Mouse (Mus musculus) cerebellum, postnatal 10 days (tissue): Measurements from ENCODE around the gene Rab11fip5.
A peak's percentile ranks its signal among the peaks of the same experiment; 100 is the strongest.

Experiments used
- DNase-seq, 2 experiments: peaks; one replicate each; pipeline ENCODE4 v3.0.0; 2021; ENCODE audit warnings: mixed read lengths in 2 of 2

Rab11fip5 gene

GRCm38 (mm10) chr6:85344929-85345328 is 29.5 kb downstream of the Rab11fip5 start:
- peak; percentile 39 to 57 for DNase-seq

DNA sequence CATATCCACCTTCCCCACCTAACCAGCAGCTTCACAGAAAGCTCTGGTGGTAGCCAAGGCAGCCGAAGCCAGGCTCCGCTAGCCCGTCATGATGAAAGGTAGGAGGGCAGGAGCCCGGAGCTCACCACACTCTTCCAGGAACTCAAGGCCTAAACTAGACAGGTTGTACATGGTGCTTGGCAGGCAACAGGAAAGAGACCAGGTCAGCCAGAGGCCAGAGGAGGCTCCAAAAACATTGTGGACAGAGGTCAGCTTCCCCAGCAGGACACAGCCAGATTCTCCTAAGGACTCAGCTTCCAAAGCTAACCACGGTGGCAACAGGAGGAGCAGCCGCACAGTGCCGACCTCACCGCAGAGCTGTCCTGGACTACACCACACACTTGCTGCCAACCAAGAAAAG is 31.4 kb downstream of the Rab11fip5 start:
- DNase-seq, result no peak

DNA sequence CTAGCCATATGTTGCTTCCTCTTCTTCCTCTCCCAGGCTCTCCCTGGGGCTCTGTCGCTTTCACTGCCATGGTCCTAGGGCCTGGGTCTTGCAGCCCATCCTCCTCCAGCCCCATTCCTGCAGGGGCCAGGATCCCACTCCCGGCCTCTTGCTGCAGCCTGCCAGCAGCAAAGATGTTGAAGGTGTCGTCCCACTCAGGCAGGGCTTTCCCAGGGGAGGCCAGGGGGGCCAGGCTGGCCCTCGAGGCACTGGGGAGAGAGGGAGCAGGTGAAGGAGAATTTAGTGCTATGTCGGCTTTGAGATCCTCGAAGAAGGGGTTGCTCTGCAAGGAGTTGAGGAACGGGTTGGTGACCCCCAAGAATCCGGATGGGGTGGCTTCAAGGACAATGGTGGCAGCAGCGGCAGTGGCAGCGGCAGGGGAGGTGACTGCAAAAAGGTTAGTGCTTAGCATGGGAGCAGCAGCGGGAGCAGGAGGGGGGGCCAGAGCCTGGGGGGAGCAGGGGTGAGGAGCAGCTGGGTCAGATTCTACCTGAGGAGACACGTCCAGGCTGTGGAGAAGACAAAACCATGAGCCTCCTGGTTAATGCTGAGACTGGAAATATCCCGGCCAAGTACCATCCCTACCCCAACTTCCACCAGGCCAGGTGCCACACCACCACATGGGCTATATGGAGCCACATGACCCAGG is 32.5 kb downstream of the Rab11fip5 start:
- no peak for DNase-seq

- DNase-seq, result no peak
These were observed 34.2 kb downstream of the Rab11fip5 start for GRCm38 (mm10) chr6:85340184-85340583.

GRCm38 (mm10) chr6:85339273-85339901 is 35.0 kb downstream of the Rab11fip5 start:
- DNase-seq, result peak; percentile 82 to 85

- no peak for DNase-seq
These were observed 37.5 kb downstream of the Rab11fip5 start for GRCm38 (mm10) chr6:85336944-85337343.

GRCm38 (mm10) chr6:85335352-85335751 is 39.1 kb downstream of the Rab11fip5 start:
- DNase-seq, result no peak

DNA sequence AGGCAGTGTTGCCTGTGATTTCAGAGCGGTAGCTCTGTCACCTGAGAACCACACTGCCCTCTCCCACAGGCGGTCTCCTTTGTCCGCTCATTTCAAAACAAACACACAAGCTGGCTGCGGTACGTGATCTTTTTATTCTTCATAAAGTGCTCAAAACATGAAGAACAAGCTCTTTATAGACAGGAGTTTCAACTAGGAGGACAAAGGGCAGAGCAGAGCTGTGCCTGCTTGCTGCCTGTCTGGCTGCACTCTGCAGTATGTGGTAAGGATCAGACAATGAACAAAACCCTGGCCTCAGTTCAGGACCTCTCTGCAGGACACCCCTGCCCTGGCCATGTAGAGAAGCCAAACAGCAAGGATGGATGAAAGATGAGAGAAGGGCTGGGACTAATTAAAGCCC is 39.6 kb downstream of the Rab11fip5 start:
- no peak for DNase-seq

- no peak for DNase-seq
These were observed 40.2 kb downstream of the Rab11fip5 start for GRCm38 (mm10) chr6:85334251-85334650.

DNA sequence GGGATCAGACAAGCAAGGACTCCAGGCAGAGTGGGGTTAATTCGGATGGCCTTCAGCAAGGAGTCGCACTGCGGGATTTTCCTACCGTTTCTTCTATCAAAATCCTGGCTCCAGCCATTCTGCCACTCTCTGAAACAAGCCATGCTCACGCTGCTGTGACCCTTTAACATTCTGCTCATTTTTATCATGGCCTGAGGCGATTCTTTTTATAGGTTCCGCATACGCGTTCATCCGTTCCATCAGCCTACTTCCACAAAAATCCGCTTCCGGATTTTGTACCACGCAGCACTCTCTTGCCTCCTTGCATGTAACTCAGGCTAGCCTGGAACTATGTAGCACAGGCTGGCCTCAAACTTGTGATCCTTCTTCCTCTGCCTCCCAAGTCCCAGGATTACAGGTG is 40.7 kb downstream of the Rab11fip5 start:
- peak in 1 of 2 experiments; percentile 45 for DNase-seq

GRCm38 (mm10) chr6:85333000-85333669 is 41.3 kb downstream of the Rab11fip5 start, which contains the start of gene Sfxn5:
Gene Sfxn5 (minus strand): TSS chr6:85333422.
- peak; percentile 99 for DNase-seq

- DNase-seq, result no peak
These were observed 42.0 kb downstream of the Rab11fip5 start for GRCm38 (mm10) chr6:85332351-85332999.

DNA sequence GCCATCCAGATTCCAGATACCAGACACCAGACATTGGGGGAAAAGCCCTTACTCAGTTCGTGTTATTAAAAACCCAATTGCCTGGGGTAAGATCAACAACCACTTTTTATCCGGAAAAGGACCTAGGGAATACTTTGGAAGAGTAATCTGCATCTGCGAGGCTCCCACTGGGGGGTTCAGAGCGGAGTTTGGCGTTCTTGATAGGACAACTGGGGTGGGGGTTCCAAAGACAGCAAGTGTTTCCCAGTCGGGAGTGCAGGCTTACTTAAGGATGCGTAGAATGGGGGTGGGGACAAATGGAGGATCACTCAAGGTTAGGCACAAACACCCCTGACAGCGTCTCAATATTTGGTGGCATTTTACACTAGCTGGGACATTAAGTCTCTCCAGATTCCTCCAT is 42.7 kb downstream of the Rab11fip5 start:
- DNase-seq, result peak in 1 of 2 experiments; percentile 45

GRCm38 (mm10) chr6:85331221-85331735 is 43.2 kb downstream of the Rab11fip5 start:
- DNase-seq, result peak; percentile 71 to 77

DNA sequence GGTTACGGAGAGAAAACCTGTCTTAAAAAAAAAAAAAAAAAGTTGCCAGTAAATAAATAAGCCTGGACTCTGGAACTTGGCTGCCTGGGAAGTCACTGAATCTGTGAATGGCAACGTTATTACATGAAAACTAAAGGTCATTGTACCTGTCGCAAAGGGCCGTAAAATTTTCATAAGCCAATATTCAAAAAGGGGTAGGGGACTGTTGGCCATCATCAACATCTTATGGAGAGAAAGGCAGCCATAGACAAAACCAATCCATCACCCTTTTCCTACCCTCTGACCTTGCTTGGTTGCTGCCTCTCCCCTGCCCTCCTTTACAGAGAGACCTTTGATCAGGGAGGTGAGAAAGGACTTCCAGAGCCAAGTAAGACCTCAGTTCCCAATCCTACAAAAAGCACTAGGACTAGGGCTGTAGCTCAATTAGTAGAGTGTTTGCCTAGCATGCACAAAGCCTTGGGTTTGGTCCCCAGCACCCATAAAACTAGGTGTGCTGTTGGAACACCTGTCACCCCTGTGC is 44.7 kb downstream of the Rab11fip5 start:
- DNase-seq, result no peak

DNA sequence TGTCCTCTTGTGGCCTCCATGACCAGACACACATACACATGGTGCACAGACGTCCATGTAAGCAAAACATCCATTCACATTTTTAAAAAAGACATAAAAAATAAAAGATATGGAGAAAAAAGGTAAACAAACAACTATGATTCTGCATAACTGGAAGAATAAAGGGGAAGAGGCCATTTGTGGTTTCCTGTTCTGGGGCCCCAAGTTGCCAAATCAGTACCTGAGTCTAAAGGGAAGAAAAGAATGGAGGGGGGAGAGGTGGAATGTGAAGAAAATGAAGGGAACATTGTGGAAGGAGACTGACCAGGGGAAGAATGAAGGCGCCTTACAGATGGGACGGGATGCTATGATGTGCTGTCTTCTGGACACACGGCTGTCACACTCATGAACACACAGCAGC is 47.9 kb downstream of the Rab11fip5 start:
- no peak for DNase-seq

GRCm38 (mm10) chr6:85325109-85325508 is 49.3 kb downstream of the Rab11fip5 start:
- no peak for DNase-seq

DNA sequence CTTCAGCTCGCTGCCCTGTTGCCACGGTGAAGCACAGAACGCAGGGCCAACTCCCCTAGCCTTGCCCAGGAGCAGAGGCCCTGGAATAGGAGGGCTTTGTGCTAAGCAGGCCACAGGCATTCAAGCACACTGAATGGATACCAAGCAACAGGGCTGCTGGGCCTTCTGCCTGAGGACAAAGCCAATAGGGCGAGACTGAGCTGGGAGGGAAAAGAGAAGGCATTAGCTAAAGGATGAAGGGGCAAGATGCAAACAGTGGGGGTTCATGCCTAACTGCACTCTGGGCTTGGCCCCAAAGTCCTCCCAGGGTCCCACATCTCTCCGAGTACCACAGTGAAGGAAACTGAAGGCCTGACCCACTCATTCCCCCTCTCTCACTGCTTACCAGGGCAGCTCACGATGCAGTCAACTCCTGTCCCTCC is 54.0 kb downstream of the Rab11fip5 start:
- peak; percentile 56 to 67 for DNase-seq

- no peak for DNase-seq
These were observed 58.2 kb downstream of the Rab11fip5 start for GRCm38 (mm10) chr6:85316211-85316610.

DNA sequence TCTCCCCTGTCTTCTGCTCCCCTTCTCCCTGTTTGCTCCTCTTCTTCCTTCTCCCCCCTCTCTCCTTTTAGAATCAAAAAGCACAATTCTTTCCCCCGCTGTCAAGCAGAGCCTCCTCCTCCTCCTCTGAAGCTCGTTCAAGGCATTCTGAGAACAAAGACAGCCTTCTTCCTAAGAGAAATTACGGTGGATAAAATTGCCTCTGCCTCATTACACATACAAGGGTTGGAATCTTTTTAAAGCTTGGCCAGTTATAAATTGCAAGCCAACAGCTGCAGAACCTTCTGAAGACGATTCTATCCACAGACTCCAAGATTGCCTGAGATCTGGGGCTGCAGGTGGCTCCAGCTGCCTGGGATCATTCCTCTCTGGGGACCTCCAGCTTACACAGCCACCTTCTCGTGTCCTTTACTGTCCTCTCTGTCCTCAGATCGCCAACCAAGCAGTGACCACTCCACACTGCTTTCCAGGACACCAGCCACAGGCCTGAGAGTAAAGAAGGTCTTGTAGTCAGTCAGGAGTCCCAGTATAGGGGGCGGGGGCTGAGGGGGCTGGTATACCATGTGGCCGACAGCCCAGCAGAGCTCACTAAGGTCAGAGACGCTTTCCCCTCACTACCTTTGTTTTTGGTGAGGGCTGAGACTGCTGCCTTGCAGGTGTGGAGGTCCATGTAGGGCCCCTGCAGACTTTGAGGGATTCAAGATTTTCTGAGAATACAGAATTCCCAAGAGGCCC is 60.2 kb downstream of the Rab11fip5 start:
- DNase-seq, result no peak

DNA sequence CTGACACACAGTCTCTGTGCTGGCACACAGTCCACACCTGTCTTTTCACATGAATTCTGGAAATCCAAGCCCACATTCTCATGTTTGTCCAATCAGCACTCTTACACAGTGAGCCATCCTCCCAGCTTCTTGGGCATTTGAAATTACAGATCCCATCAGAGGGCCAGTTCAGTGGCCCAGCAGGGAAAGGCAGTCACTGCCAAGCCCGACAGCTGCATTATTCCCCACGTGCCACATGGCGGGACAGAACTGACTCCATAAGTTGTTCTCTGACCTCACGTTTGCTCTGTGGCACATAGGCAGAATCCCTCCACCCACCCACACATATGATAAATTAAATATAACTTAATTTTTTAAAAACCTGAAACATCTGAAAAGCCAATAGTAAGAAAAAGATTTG is 66.5 kb downstream of the Rab11fip5 start:
- peak; percentile 63 to 76 for DNase-seq

- no peak for DNase-seq
These were observed 68.1 kb downstream of the Rab11fip5 start for GRCm38 (mm10) chr6:85306375-85306774.
